Mouse (Mus musculus) liver, embryonic 14.5 days (tissue): Measurements from ENCODE around the gene Syt6.

Experiments
- CTCF ChIP-seq: IDR thresholded peaks from 2 replicates; pipeline ENCODE4 v1.5.1; 2016; ENCODE audit warnings: antibody characterized with exemption, low read depth, control low read depth
- EP300 ChIP-seq: IDR thresholded peaks from 2 replicates; pipeline ENCODE4 v1.6.1; 2016; ENCODE audit warnings: antibody characterized with exemption, low read depth

GRCm38 (mm10) chr3:103682473-103682872, 107.4 kb downstream of the Syt6 start:
- TF ChIP-seq CTCF (no peak), EP300 (no peak)
